Mouse (Mus musculus) CD4-positive naive resting alpha-beta T cell, adult 57 days (primary cell): ENCODE data around the gene Vmn1r66. TPM values are rescaled to one million over a fixed set of nuclear protein-coding genes. Genes with fewer than 3 reads are reported as not detected.

Source experiments
- total RNA-seq: library from RNA; stranded (reverse); gene quantifications from one replicate; pipeline ENCODE4 v1.2.4, GENCODE M21; 2023

Vmn1r66 gene
- not detected for total RNA-seq

GRCm38 (mm10) chr7:10277906-10278305 lies at the start of gene Vmn1r66:
TSS of gene Vmn1r66 (minus strand) at chr7:10278006.

Other genes starting within 250 kb of the Vmn1r66 start
- not detected for gene Vmn2r50, start 224.7 kb downstream of the Vmn1r66 start, total RNA-seq
- not detected for gene Vmn2r51, start 172.3 kb downstream of the Vmn1r66 start, total RNA-seq
- gene Vmn2r52, start 101.4 kb downstream of the Vmn1r66 start, total RNA-seq = 0.21 TPM
- not detected for gene Vmn1r67, start 165.3 kb upstream of the Vmn1r66 start, total RNA-seq
- 1.1 TPM for gene Zik1, start 217.4 kb upstream of the Vmn1r66 start, total RNA-seq